Mouse (Mus musculus): ENCODE measurements around the gene Mpp2. TPM values are rescaled to one million over a fixed set of nuclear protein-coding genes. Genes with fewer than 3 reads are reported as not detected.

The Mpp2 gene
- 3.2 and 3.7 TPM in 2 replicates for total RNA-seq (2014; fragmentation: Nextera tagmentation)
- total RNA-seq (2017), result 3.1 and 4.2 TPM in 2 replicates

DNA sequence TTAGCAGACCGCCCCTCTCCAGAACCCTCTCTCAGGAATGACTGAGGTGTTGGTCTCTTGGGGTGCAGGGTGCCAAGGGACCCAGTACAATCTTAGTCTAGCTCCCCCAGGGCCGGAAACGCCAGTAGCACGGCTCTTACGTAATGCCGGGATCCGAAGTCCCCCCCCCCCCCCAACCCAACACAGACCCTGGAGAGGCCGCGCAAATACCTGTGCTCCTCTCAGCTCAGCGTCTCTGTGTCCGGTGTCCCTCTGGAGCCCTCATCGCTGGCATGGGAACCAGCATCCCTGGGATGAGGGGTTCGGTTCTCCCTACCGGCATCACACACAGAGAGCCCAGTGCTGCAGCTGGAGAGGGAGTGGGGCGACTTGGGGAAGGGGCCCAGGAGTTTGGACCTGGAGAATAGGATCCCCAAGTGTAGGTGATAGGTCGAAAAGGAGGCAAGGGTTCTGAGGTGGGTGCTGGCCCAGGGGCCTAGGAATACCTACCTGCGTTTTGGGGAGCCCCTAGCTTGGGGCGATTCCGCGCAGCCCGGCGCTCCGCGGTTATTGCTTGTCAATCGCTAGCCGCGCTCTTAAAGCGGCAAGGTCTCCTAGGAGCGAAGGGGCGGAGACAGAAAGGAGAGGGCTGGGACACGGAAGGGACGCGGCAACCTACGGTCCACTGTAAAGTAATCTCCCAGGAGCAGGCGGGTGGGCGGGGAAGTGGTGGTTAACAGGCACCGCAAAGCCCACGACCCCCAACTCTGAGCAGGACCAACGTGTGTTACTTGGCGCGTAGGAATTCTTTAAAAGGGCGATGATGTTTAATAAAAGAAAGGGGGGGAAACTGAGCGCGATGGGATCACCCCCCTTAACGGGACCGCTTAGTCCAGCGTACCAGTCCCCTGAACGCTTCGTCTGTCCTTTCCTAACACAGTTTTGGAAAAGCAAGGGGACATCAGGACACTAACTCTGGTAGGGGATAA, at the start of gene Mpp2:
Gene Mpp2 (minus strand): TSS at position 585 of the 968 bp plus-strand sequence.
- peak; percentile 78 for ATAC-seq (replicated peaks; ENCODE audit: low FRiP score, low TSS enrichment, poor library complexity, severe bottlenecking)

GRCm38 (mm10) chr11:102137625-102138446, 49.5 kb upstream of the Mpp2 start:
- 0 out of 2 replicates have a peak, but pooled peaks have one; percentile 42 for ATAC-seq (replicated peaks; ENCODE audit: low FRiP score, low TSS enrichment, poor library complexity, severe bottlenecking)

GRCm38 (mm10) chr11:102134516-102134915, 46.2 kb upstream of the Mpp2 start:
- no peak for ATAC-seq (replicated peaks; ENCODE audit: low FRiP score, low TSS enrichment, poor library complexity, severe bottlenecking)

GRCm38 (mm10) chr11:102117386-102117785, 29.1 kb upstream of the Mpp2 start:
- ATAC-seq (replicated peaks; ENCODE audit: low FRiP score, low TSS enrichment, poor library complexity, severe bottlenecking), result no peak

DNA sequence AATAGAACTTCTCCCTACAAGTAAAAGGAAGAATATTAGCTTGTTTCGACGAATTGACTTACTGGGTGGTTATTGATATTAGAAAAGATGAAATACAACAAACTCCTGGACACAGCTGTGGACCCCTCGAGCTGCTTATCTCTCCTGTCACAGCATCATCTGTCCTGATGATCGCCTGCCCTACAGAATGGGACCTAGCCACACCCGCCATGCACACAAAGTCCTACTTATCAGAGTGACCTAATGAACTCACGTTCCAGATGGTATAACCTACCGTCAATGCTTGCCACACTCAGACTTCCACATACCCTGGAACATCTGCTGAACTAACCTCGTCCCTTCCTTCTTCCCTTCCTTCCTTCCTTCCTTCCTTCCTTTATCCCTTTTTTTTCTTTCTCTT, 27.9 kb upstream of the Mpp2 start:
- ATAC-seq (replicated peaks; ENCODE audit: low FRiP score, low TSS enrichment, poor library complexity, severe bottlenecking), result no peak

DNA sequence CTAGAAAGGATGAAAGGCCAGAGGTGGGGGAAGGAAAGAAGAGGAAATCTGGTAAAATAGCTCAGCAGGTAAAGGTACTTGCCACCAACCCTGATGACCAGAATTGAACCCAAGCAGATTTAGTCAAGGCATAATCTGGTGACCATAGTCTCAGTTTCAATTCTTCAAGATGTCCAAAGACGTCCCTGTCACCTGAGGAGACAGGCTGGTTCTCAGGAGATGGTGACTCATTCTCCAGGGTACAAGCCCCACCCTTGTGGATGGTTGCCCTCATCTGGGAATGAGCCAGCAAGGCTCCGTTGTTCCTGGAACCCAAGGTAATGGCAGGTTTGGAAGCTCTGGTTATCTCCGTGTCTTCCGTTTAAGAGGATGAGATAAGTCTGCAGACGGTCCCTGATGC, 23.3 kb upstream of the Mpp2 start:
- ATAC-seq (replicated peaks; ENCODE audit: low FRiP score, low TSS enrichment, poor library complexity, severe bottlenecking), result no peak

DNA sequence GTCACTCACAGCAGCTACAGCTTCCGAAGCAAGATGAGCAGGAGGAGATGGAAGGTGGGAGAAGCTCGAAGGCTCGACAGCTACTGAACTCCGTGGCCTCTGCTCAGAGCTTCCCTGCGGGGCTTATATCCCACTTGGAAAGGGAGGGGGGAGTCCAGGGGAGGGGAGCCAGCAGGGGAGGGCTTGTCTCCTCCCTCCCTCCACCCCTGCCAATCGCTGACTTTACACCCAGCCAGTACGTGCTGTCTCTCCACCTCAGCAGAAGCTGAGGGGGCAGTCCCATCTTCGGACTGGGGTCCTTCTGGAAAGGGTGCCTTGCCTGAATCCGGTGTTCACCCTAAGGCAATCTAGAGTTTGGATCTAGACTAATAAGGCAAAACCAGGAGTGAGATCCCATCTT, 19.4 kb upstream of the Mpp2 start, which contains the start of gene Pyy:
Gene Pyy (minus strand): TSS at position 101 of the 400 bp plus-strand sequence.
- no peak for ATAC-seq (replicated peaks; ENCODE audit: low FRiP score, low TSS enrichment, poor library complexity, severe bottlenecking)

- ATAC-seq (replicated peaks; ENCODE audit: low FRiP score, low TSS enrichment, poor library complexity, severe bottlenecking), result no peak
Observed at GRCm38 (mm10) chr11:102106911-102107310, 18.6 kb upstream of the Mpp2 start.

- ATAC-seq (replicated peaks; ENCODE audit: low FRiP score, low TSS enrichment, poor library complexity, severe bottlenecking), result peak; percentile 50; the same call in 1 of the 2 replicates
Observed at GRCm38 (mm10) chr11:102102485-102103258, 14.4 kb upstream of the Mpp2 start.

- ATAC-seq (replicated peaks; ENCODE audit: low FRiP score, low TSS enrichment, poor library complexity, severe bottlenecking), result no peak
Observed at GRCm38 (mm10) chr11:102101219-102101618, 12.9 kb upstream of the Mpp2 start, which contains the start of gene Ppy. TSS of gene Ppy (minus strand) at chr11:102101319.

DNA sequence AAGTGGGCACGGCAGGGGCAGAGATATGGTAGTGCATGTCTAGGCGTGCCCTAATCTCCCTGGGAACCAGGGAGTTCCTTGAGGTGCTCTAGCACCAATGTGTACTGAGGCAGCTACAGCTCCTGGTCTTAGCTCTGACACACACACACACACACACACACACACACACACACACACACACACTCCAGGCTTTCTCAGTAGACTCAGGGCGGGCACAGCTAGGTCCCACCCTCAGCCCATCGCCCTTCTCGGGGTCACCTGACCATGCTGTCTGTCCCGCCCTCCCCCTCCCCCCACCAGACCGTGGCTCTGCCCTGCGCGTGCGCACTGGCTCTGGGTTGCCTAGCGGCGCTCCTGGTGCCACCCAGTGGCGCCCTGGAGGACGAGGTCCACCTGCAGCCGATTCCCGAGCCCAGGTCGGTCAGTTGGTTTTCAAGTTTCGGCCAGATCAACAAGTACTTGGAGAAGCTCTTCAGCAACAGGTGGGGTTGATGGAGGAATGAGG, 8.6 kb upstream of the Mpp2 start:
- peak; percentile 75 for ATAC-seq (replicated peaks; ENCODE audit: low FRiP score, low TSS enrichment, poor library complexity, severe bottlenecking)

GRCm38 (mm10) chr11:102096446-102096845, 8.1 kb upstream of the Mpp2 start:
- no peak for ATAC-seq (replicated peaks; ENCODE audit: low FRiP score, low TSS enrichment, poor library complexity, severe bottlenecking)

GRCm38 (mm10) chr11:102095676-102096075, 7.4 kb upstream of the Mpp2 start:
- no peak for ATAC-seq (replicated peaks; ENCODE audit: low FRiP score, low TSS enrichment, poor library complexity, severe bottlenecking)

DNA sequence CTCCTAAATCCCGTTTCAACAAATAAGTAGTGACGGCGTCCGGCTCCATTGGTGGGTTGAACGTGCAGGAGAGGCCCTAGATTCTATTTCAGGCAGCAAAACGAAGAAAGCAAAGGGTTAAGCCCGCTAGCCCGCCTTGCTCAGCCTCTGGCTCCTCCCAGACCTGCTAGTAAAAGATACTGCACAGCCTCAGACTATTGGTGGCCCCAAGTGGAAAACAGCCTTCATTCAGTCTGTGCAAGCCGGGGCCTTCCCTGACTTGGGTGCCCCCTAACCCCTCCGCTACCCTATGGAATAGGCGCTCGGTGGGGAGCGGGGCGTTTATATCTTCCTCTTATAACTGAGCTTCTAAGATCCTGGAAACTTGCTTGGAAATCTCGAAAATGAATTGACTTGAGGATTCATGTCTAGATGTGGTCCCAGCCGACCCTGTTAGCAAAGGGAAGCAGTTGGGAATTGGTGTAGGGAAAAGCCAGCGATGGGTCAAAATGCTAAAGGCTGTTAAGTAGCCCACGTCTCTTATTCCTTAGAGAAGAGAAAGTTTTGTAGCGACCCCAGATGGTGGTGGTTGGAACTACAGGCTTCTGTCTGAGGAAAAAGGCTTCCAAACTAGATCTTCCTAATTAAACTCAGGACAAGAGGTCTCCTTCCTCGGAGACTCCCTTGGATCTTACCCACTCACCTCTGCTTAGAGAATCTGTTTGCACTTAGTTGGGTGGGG, 933 bp upstream of the Mpp2 start:
- peak; percentile 81 for ATAC-seq (replicated peaks; ENCODE audit: low FRiP score, low TSS enrichment, poor library complexity, severe bottlenecking)

DNA sequence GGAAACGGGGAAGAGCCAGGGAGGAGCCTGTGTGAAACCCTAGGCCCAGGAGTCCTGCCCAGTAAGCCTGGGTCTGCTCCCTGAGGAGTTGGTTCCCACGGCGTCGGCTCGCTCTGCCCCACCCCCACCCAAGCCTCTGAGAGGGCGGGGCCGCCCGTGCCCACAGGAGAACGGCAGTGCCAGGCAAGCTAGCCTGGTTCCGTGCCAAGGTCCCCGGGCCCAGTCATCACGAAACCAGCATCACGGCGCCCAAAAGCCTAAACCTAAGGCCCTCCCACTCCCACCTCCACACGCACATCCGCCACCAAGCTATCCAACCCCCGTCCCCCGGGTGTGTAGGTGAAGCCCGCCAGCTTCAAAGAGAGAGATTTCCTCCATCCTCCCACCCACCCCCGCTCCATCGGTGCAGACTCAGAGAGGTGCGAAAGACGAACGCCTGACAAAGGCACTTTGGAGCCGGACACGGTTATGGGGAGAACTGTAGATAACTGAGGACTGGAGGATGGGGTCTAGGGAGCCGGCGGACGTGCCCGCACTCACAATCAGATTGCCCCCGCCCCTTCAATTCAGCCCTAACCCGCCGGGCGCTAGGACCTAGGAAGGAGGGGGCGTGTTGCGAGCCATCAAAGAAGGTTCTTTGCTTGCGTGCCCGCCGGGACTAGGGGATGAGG, 1.1 kb downstream of the Mpp2 start:
- peak; percentile 25 for ATAC-seq (replicated peaks; ENCODE audit: low FRiP score, low TSS enrichment, poor library complexity, severe bottlenecking)

- no peak for ATAC-seq (replicated peaks; ENCODE audit: low FRiP score, low TSS enrichment, poor library complexity, severe bottlenecking)
Observed at GRCm38 (mm10) chr11:102086331-102086730, 2.0 kb downstream of the Mpp2 start.

DNA sequence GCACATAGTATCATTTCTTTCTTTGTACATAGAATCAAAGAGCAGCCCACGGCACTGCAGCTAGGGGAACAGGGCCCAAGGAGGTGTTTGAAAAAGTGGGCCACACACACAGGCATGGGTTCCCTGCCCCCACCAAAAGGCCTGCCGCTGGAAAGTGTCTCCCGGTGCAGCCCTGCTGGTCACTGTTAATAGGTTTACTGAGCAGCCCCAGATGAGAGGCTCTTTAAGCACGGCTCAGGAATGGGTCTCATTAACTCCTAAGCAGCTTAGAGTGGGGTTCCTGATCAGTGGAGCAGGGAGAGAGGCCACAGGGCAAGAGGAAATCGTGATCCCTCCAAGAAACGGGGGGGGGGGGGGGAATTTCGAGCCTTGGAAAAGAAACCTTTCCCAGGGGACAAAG, 4.2 kb downstream of the Mpp2 start:
- no peak for ATAC-seq (replicated peaks; ENCODE audit: low FRiP score, low TSS enrichment, poor library complexity, severe bottlenecking)

DNA sequence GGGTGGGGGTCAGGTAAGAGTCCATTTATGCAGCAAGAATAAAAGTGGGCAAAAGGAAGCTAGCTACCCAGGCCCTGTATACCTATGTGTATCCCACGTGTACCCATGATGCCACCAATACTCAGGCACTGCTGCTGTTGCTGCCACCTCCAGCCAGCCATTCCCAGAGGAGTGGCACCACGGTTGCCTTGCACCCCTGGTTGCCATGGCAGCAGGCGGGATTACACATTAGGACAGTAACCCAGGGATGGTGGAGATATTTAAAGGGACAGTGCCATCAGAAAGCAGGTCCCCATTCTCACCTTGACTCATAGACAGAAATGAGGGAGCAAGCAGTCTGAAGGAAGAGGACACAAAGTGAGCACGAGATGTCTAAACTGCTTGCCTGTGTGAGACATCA, 5.1 kb downstream of the Mpp2 start:
- no peak for ATAC-seq (replicated peaks; ENCODE audit: low FRiP score, low TSS enrichment, poor library complexity, severe bottlenecking)

Data from megakaryocyte-erythroid progenitor cell, adult 5-6 weeks (primary cell).